ENCODE assay signal across 15 mouse cellular contexts in the genomic region with DNA sequence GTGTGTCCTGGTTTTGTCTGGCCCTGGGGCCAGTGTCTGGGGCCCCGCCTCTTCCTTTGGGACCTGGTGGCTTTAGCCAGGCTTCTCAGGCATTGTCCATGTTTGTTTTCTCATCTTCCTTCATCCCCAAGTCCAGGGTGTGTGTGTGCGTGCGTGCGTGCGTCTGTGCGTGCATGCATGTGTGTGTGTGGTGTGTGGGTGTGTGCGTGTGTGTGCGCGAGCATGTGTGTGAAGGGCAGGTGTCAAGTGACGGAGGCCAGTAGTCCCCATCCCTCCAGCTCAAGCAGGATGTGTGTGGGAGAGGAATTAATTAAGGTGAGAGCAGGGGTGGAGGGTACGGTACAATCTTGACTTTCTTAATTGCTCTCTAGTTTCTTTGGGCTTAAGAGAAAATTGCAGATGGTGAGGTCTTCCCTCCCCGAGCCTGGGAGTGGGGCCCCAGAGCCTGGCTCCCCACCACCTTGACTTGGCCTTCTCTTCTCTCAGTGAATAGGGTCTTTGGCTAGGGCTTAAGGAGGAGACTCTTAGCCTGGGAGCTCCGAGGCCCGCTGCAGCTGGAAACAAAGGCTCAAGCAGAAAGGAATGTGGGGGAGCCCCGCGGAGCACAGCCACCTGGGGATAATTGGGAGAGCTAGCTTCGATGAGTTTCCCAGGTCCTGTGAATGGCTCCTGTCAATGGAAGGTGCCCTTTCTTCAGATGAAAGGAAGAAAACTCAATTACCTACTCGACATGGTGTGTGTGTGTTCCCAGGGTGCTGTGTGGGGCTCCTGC. TPM values are rescaled to one million over a fixed set of nuclear protein-coding genes. Genes with fewer than 3 reads are reported as not detected.
A peak's percentile ranks its signal among the peaks of the same experiment; 100 is the strongest.
DNase-seq lines count a peak whose midpoint lies in the region; ATAC-seq lines count a peak whose summit lies in the region.
"Had no signal": no experiment of that assay in that cellular context is flagged by ENCODE, and none has a peak within 500 bp of the region (broad histone marks: within the 10 kb centered on the region; RNA-seq: fewer than 3 reads in every experiment).

No protein-coding gene starts in this region.

- H3K36me3 ChIP-seq in hindbrain, embryonic 10.5 days, result peaks cover 87% of the 10 kb centered on the region
- H3K36me3 ChIP-seq in hindbrain, embryonic 14.5 days (replicated peaks; ENCODE audit: control insufficient read depth, insufficient read depth), result peaks cover 96% of the 10 kb centered on the region
- H3K36me3 ChIP-seq in midbrain, embryonic 12.5 days, result peaks cover 40% of the 10 kb centered on the region
- peaks cover 25% of the 10 kb centered on the region; the same call in 1 of the 2 replicates for H3K36me3 ChIP-seq in midbrain, embryonic 15.5 days (replicated peaks)
- H3K36me3 ChIP-seq in limb, embryonic 10.5 days, result peaks cover 93% of the 10 kb centered on the region

- H3K4me3 ChIP-seq in hindbrain, embryonic 10.5 days, result no peak overlapping the region
- no peak overlapping the region for H3K4me3 ChIP-seq in hindbrain, embryonic 14.5 days (replicated peaks; ENCODE audit: low read length)
- no peak overlapping the region for H3K4me3 ChIP-seq in midbrain, embryonic 12.5 days
- H3K4me3 ChIP-seq in midbrain, embryonic 15.5 days, result no peak overlapping the region
- peak overlapping the region; percentile 5; the same call in 1 of the 2 replicates for H3K4me3 ChIP-seq in limb, embryonic 10.5 days
- H3K4me3 ChIP-seq: heart, embryonic 13.5 days; myocyte had no signal

- H3K27me3 ChIP-seq in hindbrain, embryonic 10.5 days (ENCODE audit: insufficient read depth, poor library complexity, severe bottlenecking), result peaks cover 9% of the 10 kb centered on the region
- H3K27me3 ChIP-seq in hindbrain, embryonic 14.5 days (ENCODE audit: control insufficient read depth, insufficient read depth, low read length), result no peaks in the 10 kb centered on the region
- peaks cover 15% of the 10 kb centered on the region; the same call in 1 of the 2 replicates for H3K27me3 ChIP-seq in midbrain, embryonic 12.5 days
- no peaks in the 10 kb centered on the region for H3K27me3 ChIP-seq in midbrain, embryonic 15.5 days (replicated peaks)
- H3K27me3 ChIP-seq in limb, embryonic 10.5 days (ENCODE audit: low read depth, poor library complexity, severe bottlenecking), result no peaks in the 10 kb centered on the region
- H3K27me3 ChIP-seq: heart, embryonic 13.5 days had no signal

- ATAC-seq in hindbrain, embryonic 14.5 days (ENCODE audit: low FRiP score), result no peak
- peak; percentile 35; the same call in 1 of the 2 replicates for ATAC-seq in midbrain, embryonic 12.5 days (ENCODE audit: low FRiP score, low read depth)
- ATAC-seq in midbrain, embryonic 15.5 days (replicated peaks), result no peak
- ATAC-seq: liver, postnatal 0 days had no signal

- H3K4me2 ChIP-seq in hindbrain, embryonic 14.5 days (replicated peaks), result no peak overlapping the region
- no peak overlapping the region for H3K4me2 ChIP-seq in midbrain, embryonic 12.5 days (replicated peaks)
- no peak overlapping the region for H3K4me2 ChIP-seq in midbrain, embryonic 15.5 days
- H3K4me2 ChIP-seq: heart, embryonic 13.5 days had no signal

- DNase-seq in hindbrain, embryonic 10.5 days (ENCODE audit: low spot score), result no peak
- DNase-seq in hindbrain, embryonic 14.5 days (ENCODE audit: low spot score), result no peak
- peak; percentile 56 for DNase-seq in limb, embryonic 10.5 days (ENCODE audit: low spot score)
- no peak for DNase-seq in neural tube, embryonic 10.5 days (ENCODE audit: extremely low spot score, low spot score)
- no peak for DNase-seq in adrenal gland, postnatal 25 days
- DNase-seq: cerebellum, adult 18-20 months; kidney, adult 2 months; liver, postnatal 0 days; lung, postnatal 36 days had no signal

- H3K9me3 ChIP-seq in hindbrain, embryonic 10.5 days, result no peaks in the 10 kb centered on the region
- H3K9me3 ChIP-seq in hindbrain, embryonic 14.5 days (ENCODE audit: control insufficient read depth, low read length), result no peaks in the 10 kb centered on the region
- no peaks in the 10 kb centered on the region for H3K9me3 ChIP-seq in midbrain, embryonic 12.5 days
- no peaks in the 10 kb centered on the region for H3K9me3 ChIP-seq in midbrain, embryonic 15.5 days
- no peaks in the 10 kb centered on the region for H3K9me3 ChIP-seq in limb, embryonic 10.5 days (replicated peaks)
- H3K9me3 ChIP-seq: heart, embryonic 13.5 days had no signal

- H3K27ac ChIP-seq in hindbrain, embryonic 10.5 days, result peak overlapping the region; percentile 66
- no peak overlapping the region for H3K27ac ChIP-seq in hindbrain, embryonic 14.5 days
- 0 out of 2 replicates have a peak overlapping the region, but pooled peaks have one; percentile 35 for H3K27ac ChIP-seq in midbrain, embryonic 12.5 days (replicated peaks)
- no peak overlapping the region for H3K27ac ChIP-seq in midbrain, embryonic 15.5 days
- peak overlapping the region; percentile 86 for H3K27ac ChIP-seq in limb, embryonic 10.5 days
- H3K27ac ChIP-seq: heart, embryonic 13.5 days had no signal

- WGBS in hindbrain, embryonic 10.5 days, result 49% methylated on average over 18 of the region's 18 CpGs
- 46% methylated on average over 18 of the region's 18 CpGs for WGBS in hindbrain, embryonic 14.5 days
- WGBS in midbrain, embryonic 12.5 days, result 30% methylated on average over 18 of the region's 18 CpGs
- WGBS in midbrain, embryonic 15.5 days, result 29% methylated on average over 18 of the region's 18 CpGs
- 62% methylated on average over 18 of the region's 18 CpGs for WGBS in limb, embryonic 10.5 days

- H3K9ac ChIP-seq in hindbrain, embryonic 14.5 days, result no peak overlapping the region
- no peak overlapping the region for H3K9ac ChIP-seq in midbrain, embryonic 12.5 days (replicated peaks)
- H3K9ac ChIP-seq in midbrain, embryonic 15.5 days, result no peak overlapping the region
- H3K9ac ChIP-seq: heart, embryonic 13.5 days; liver, postnatal 0 days had no signal

- H3K4me1 ChIP-seq in hindbrain, embryonic 10.5 days (replicated peaks), result peaks cover 77% of the 10 kb centered on the region
- H3K4me1 ChIP-seq in hindbrain, embryonic 14.5 days (replicated peaks; ENCODE audit: control insufficient read depth, insufficient read depth, low read length), result no peaks in the 10 kb centered on the region
- H3K4me1 ChIP-seq in midbrain, embryonic 12.5 days, result peaks cover 58% of the 10 kb centered on the region
- peaks cover 7% of the 10 kb centered on the region for H3K4me1 ChIP-seq in midbrain, embryonic 15.5 days
- peaks cover 84% of the 10 kb centered on the region for H3K4me1 ChIP-seq in limb, embryonic 10.5 days
- H3K4me1 ChIP-seq: heart, embryonic 13.5 days had no signal

RNA-seq across cellular contexts. Expression of gene Rtl1, which starts 47.2 kb away (rescaled TPM):
- 0.63 and 0.73 TPM in 2 replicates for polyA plus RNA-seq in hindbrain, embryonic 10.5 days (2016; fragmentation: Nextera tagmentation; extraction: Ambion mirVana)
- 1.4 and 1.8 TPM in 2 replicates for polyA plus RNA-seq in hindbrain, embryonic 14.5 days (2014; fragmentation: Nextera tagmentation; extraction: Ambion mirVana)
- polyA plus RNA-seq in midbrain, embryonic 12.5 days (2016; fragmentation: Nextera tagmentation; extraction: Ambion mirVana), result 1.1 and 1.2 TPM in 2 replicates
- polyA plus RNA-seq in midbrain, embryonic 15.5 days (2015; fragmentation: Nextera tagmentation; extraction: Ambion mirVana), result 1.7 and 2.7 TPM in 2 replicates
- 0.69 and 0.74 TPM in 2 replicates for polyA plus RNA-seq in limb, embryonic 10.5 days (2016; fragmentation: Nextera tagmentation; extraction: Ambion mirVana)
- 2.9 and 3.1 TPM in 2 replicates for total RNA-seq in adrenal gland, postnatal 25 days (2021)
- total RNA-seq: hematopoietic stem cell, adult 5-6 weeks had no signal
- polyA plus RNA-seq: gonadal fat pad, adult 2 months; myocyte had no signal

Comparison
In these comparisons a context has a peak if more than half of its experiments do, and no peak if none do; other contexts are left out.
1. H3K27ac ChIP-seq: peak in hindbrain, embryonic 10.5 days (single experiment), midbrain, embryonic 12.5 days (single experiment) and limb, embryonic 10.5 days (single experiment); none in hindbrain, embryonic 14.5 days (single experiment) and midbrain, embryonic 15.5 days (single experiment).